Mouse (Mus musculus) testis, adult 2 months (tissue): ENCODE results near the gene Dspp.

ENCODE experiments used
- CTCF ChIP-seq: fragments of 200-500 bp; IDR thresholded peaks from 2 replicates; pipeline ENCODE4 v1.5.1; 2012; ENCODE audit warnings: low read depth, mild to moderate bottlenecking, inconsistent platforms, low read length, moderate library complexity; ENCODE audit not compliant: control insufficient read depth, insufficient read depth, insufficient replicate concordance
- POLR2A ChIP-seq: fragments of 200-500 bp; IDR thresholded peaks from 2 replicates; pipeline ENCODE4 v1.6.1; 2012; ENCODE audit warnings: low read depth, mild to moderate bottlenecking, inconsistent platforms, low read length, moderate library complexity; ENCODE audit not compliant: control insufficient read depth

- no peak for TF ChIP-seq CTCF
- TF ChIP-seq POLR2A: no peak
Measured at GRCm38 (mm10) chr5:104144057-104144456, 26.5 kb upstream of the Dspp start.
